Mouse (Mus musculus) 416B (cell line): ENCODE data around the gene Grik1.

ENCODE experiments used
- DNase-seq: peaks from one replicate; pipeline ENCODE4 v3.0.0; 2011; ENCODE audit warnings: low read depth

The Grik1 gene

GRCm38 (mm10) chr16:87861722-87862121 is 428.3 kb downstream of the Grik1 start:
- no peak for DNase-seq

DNA sequence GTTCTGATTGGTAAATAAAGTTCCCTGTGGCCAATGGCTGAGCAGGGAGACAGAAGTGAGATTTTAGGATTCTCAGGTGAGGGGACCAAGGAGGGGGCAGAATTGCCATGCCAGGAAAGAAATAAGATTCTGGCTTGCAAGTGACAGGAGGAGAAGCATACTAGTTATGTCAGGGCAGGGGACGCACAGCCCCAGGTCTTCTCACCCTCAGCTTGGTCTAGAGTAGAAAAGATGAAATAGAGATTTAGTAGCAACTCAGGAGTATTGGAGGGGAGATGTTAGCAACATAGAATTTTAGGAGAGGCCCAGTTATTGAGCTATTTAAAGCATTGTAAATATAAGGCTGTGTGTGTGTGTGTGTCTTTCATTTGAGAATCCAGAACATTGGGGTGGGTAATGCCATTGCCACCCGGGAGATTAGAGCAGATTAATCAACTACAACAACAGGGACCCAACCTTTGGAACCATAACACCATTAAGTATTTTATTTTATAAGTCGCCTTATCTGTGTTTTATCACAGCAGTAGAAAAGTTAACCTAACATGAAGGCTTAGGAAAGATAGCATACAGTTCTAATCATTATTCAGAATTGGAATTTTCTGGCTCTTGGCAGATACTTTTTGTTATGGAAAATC is 436.5 kb downstream of the Grik1 start:
- no peak for DNase-seq

GRCm38 (mm10) chr16:87851550-87851949 is 438.5 kb downstream of the Grik1 start:
- DNase-seq: no peak

DNA sequence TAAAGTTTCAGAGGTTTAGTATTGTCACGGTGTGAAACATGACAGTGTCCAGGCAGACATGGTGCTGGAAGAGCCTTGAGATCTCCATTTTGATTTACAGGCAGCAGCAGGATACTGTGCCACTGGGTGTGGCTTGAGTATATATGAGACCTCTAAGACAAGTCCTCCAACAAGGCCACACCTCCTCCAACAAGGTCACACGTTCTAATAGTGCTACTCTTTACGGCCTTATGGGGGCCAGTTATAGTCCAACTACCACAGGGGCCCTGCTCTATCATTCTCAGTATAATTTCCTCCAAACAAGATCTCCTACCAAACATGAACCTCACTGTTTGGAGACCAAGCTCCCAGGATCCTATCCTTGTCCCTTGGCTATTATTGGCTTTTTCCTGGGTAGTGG is 441.3 kb downstream of the Grik1 start:
- no peak for DNase-seq
